In the genomic region with DNA sequence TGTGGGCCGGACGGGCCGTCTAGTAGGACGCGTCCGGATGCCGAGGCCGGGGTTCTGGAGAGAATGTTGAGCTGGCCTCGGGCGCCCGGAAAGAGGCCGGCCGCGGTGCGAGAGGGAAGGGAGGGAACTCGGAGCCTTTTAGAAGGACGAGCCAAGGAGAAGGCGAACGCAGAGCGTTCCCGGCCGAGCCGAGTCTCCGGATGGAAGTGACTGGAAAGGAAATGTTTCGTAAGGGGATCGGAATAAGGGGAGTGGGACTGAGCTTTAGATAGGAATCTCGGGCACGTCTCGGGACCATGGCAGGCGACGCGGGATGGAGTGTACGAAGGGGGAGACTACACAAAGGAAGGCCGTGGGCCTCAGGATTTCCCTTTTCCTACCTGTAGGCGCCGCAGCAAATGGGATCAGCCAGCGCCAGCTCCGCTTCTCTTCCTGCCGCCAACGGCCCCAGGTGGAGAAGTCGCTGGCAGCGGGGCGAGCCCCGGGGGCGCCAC, we compare ENCODE assay signal across 8 mouse cellular contexts. TPM values are rescaled to one million over a fixed set of nuclear protein-coding genes. Genes with fewer than 3 reads are reported as not detected.
DNase-seq lines count a peak whose midpoint lies in the region; ATAC-seq and TF ChIP-seq lines count a peak whose summit lies in the region.

No protein-coding gene starts in this region.

- in situ Hi-C loops in CH12.LX (cut with MboI; ENCODE audit: low pct_ligation_motif_present, low pct_unique_long_range_greater_than_20kb, low sequenced_read_pairs), result loop anchor here (5.0 to 25.0 kb wide), 3 partner anchors 41 to 176 kb away; no protein-coding TSS in a partner anchor

- peak overlapping the region; percentile 72 for H3K27ac ChIP-seq in CH12.LX (ENCODE audit: insufficient read depth, low read depth)
- H3K27ac ChIP-seq in cerebellum, adult 2 months (ENCODE audit: insufficient read depth, low read length), result peak overlapping the region; percentile 93
- H3K27ac ChIP-seq in stomach, embryonic 15.5 days, result peak overlapping the region; percentile 97

- no peak overlapping the region for H3K4me2 ChIP-seq in CH12.LX (ENCODE audit: insufficient read depth, low read depth, poor library complexity, severe bottlenecking)
- peak overlapping the region; percentile 83 for H3K4me2 ChIP-seq in stomach, embryonic 15.5 days

- TF ChIP-seq CTCF in CH12.LX (conservative IDR thresholded peaks at IDR 0.05 in 1 of 2, IDR thresholded peaks at IDR 0.05 in 1 of 2; ENCODE audit: low read depth in 2 of 2, low read length in 2 of 2), result no peak
- TF ChIP-seq CTCF in cerebellum, adult 2 months (IDR thresholded peaks at IDR 0.05; ENCODE audit: borderline replicate concordance, insufficient read depth, low read depth, low read length), result no peak

- H3K27me3 ChIP-seq in CH12.LX (replicated peaks), result no peaks in the 10 kb centered on the region
- H3K27me3 ChIP-seq in cerebellum, adult 2 months (ENCODE audit: control insufficient read depth, insufficient read depth, low read length), result no peaks in the 10 kb centered on the region
- H3K27me3 ChIP-seq in stomach, embryonic 15.5 days (replicated peaks), result no peaks in the 10 kb centered on the region

- no peak for TF ChIP-seq RAD21 in CH12.LX (IDR thresholded peaks at IDR 0.05; ENCODE audit: low read depth, low read length)

- dilution Hi-C loops in CH12.LX (cut with MboI; ENCODE audit: extremely low pct_ligation_motif_present, extremely low pct_unique_long_range_greater_than_20kb, low sequenced_read_pairs), result no loop called here

- no peaks in the 10 kb centered on the region for H3K9me3 ChIP-seq in CH12.LX (replicated peaks; ENCODE audit: low read length)
- no peaks in the 10 kb centered on the region for H3K9me3 ChIP-seq in stomach, embryonic 15.5 days

- peaks cover 0 to 17% of the 10 kb centered on the region in 2 experiments; a peak in 2 of 4 replicates for H3K4me1 ChIP-seq in CH12.LX (ENCODE audit: control insufficient read depth in 1 of 2, insufficient read depth in 2 of 2)
- H3K4me1 ChIP-seq in cerebellum, adult 2 months (ENCODE audit: control insufficient read depth, insufficient read depth, low read length), result peaks cover 5% of the 10 kb centered on the region; the same call in 1 of the 2 replicates
- peaks cover 2% of the 10 kb centered on the region; the same call in 1 of the 2 replicates for H3K4me1 ChIP-seq in stomach, embryonic 15.5 days

- H3K4me3 ChIP-seq in CH12.LX (replicated peaks in 1 of 3; ENCODE audit: low read depth in 2 of 3, low read length in 2 of 3, poor library complexity in 1 of 3), result peak overlapping the region; percentile 77 to 97 (median 92)
- H3K4me3 ChIP-seq in cerebellum, adult 2 months (replicated peaks; ENCODE audit: insufficient read depth, low read depth, low read length), result peak overlapping the region; percentile 93
- H3K4me3 ChIP-seq in stomach, embryonic 15.5 days (replicated peaks), result peak overlapping the region; percentile 80

- no peak for TF ChIP-seq EP300 in CH12.LX (IDR thresholded peaks at IDR 0.05; ENCODE audit: low read length)

- peaks cover 44% of the 10 kb centered on the region for H3K79me2 ChIP-seq in CH12.LX (replicated peaks; ENCODE audit: control insufficient read depth, extremely low read depth, insufficient read depth, poor library complexity, severe bottlenecking)

- ATAC-seq in frontal cortex, adult (ENCODE audit: low TSS enrichment), result peak; percentile 69
- peak; percentile 17; the same call in 1 of the 2 replicates for ATAC-seq in megakaryocyte, adult 5-6 weeks (ENCODE audit: poor library complexity, severe bottlenecking)
- ATAC-seq in stomach, embryonic 15.5 days (ENCODE audit: insufficient read depth, low FRiP score, low read depth), result peak; percentile 48

- no peak for TF ChIP-seq POLR2A in CH12.LX (IDR thresholded peaks at IDR 0.05; ENCODE audit: low read depth, low read length)
- no peak for TF ChIP-seq POLR2A in cerebellum, adult 2 months (IDR thresholded peaks at IDR 0.05; ENCODE audit: borderline replicate concordance, insufficient read depth, low read length)

- peak overlapping the region; percentile 74 for H3K9ac ChIP-seq in CH12.LX (ENCODE audit: insufficient read depth, low read depth)
- H3K9ac ChIP-seq in stomach, embryonic 15.5 days, result peak overlapping the region; percentile 90

- WGBS in cerebellum, adult 2 months, result under 1% methylated on average over 45 of the region's 45 CpGs
- under 1% methylated on average over 45 of the region's 45 CpGs for WGBS in stomach, embryonic 15.5 days

- DNase-seq in frontal cortex, postnatal 25 days (ENCODE audit: low spot score in 2 of 2), result no peak
- peak; percentile 21 for DNase-seq in CH12.LX (ENCODE audit: extremely low read depth)
- DNase-seq in cerebellum, adult 2 months, result peak in 1 of 2 experiments; percentile 61
- peak; percentile 11 to 60 for DNase-seq in frontal cortex, adult 2 months (ENCODE audit: extremely low spot score in 1 of 2, low spot score in 1 of 2)
- peak; percentile 60 to 68 for DNase-seq in kidney, postnatal 36 days

- H3K36me3 ChIP-seq in CH12.LX (replicated peaks in 1 of 2; ENCODE audit: control insufficient read depth in 1 of 2, insufficient read depth in 1 of 2, low read length in 1 of 2), result peaks cover 23 to 35% of the 10 kb centered on the region in 2 experiments
- H3K36me3 ChIP-seq in stomach, embryonic 15.5 days, result peaks cover 19% of the 10 kb centered on the region; the same call in 1 of the 2 replicates

TF ChIP-seq in CH12.LX, 34 proteins besides CTCF, POLR2A, EP300 and RAD21:
- TF ChIP-seq ZNF384 (IDR thresholded peaks at IDR 0.05; ENCODE audit: low read depth, low read length) (no peak), ZMIZ1 (IDR thresholded peaks at IDR 0.05; ENCODE audit: low read depth, low read length) (no peak), SIN3A (IDR thresholded peaks at IDR 0.05; ENCODE audit: low read length) (no peak)
TF ChIP-seq in CH12.LX: peak in this region for 0.

RNA-seq across cellular contexts. Expression of gene Khdc4, which starts 0.4 kb away (rescaled TPM):
- total RNA-seq in CH12.LX (2012; rRNA removed) (35.2 and 40.2 TPM in 2 replicates), CH12.LX (2014; rRNA removed) (56.6 and 58.6 TPM in 2 replicates)
- 53.6 TPM in 2 replicates for polyA plus RNA-seq in CH12.LX (2012; ENCODE audit: insufficient read length, low read depth)
- polyA plus RNA-seq in cerebellum, adult 2 months (2012; rRNA removed), result 92.7 and 99.6 TPM in 2 replicates
- 75.8 and 82.0 TPM in 2 replicates for polyA plus RNA-seq in frontal cortex, adult 2 months (2012; rRNA removed)
- 50.6 and 52.1 TPM in 2 replicates for total RNA-seq in megakaryocyte, adult 5-6 weeks (2015)
- 53.4 and 56.1 TPM in 2 replicates for total RNA-seq in megakaryocyte, adult 5-6 weeks (2017)
- 81.0 and 86.9 TPM in 2 replicates for polyA plus RNA-seq in stomach, embryonic 15.5 days (2015; fragmentation: Nextera tagmentation; extraction: Ambion mirVana)

RNA-seq across cellular contexts. Expression of gene Rit1, which starts 30.6 kb away (rescaled TPM):
- total RNA-seq in CH12.LX (2012; rRNA removed) (21.4 and 23.7 TPM in 2 replicates), CH12.LX (2014; rRNA removed) (28.7 and 29.1 TPM in 2 replicates)
- polyA plus RNA-seq in CH12.LX (2012; ENCODE audit: insufficient read length, low read depth), result 18.4 and 20.6 TPM in 2 replicates
- polyA plus RNA-seq in cerebellum, adult 2 months (2012; rRNA removed), result 57.3 and 64.3 TPM in 2 replicates
- 60.9 and 63.1 TPM in 2 replicates for polyA plus RNA-seq in frontal cortex, adult 2 months (2012; rRNA removed)
- 66.1 and 68.1 TPM in 2 replicates for total RNA-seq in megakaryocyte, adult 5-6 weeks (2015)
- total RNA-seq in megakaryocyte, adult 5-6 weeks (2017), result 53.4 and 68.6 TPM in 2 replicates
- polyA plus RNA-seq in stomach, embryonic 15.5 days (2015; fragmentation: Nextera tagmentation; extraction: Ambion mirVana), result 52.3 and 56.4 TPM in 2 replicates

RNA-seq across cellular contexts. Expression of gene Rxfp4, which starts 33.1 kb away (rescaled TPM):
- total RNA-seq in CH12.LX (2012; rRNA removed), result 0.08 TPM in 1 of 2 replicates, not detected in the other
- not detected in 2 replicates for total RNA-seq in CH12.LX (2014; rRNA removed)
- polyA plus RNA-seq in CH12.LX (2012; ENCODE audit: insufficient read length, low read depth), result not detected in 2 replicates
- not detected in 2 replicates for polyA plus RNA-seq in cerebellum, adult 2 months (2012; rRNA removed)
- not detected in 2 replicates for polyA plus RNA-seq in frontal cortex, adult 2 months (2012; rRNA removed)
- not detected in 2 replicates for total RNA-seq in megakaryocyte, adult 5-6 weeks (2015)
- not detected in 2 replicates for total RNA-seq in megakaryocyte, adult 5-6 weeks (2017)
- not detected in 2 replicates for polyA plus RNA-seq in stomach, embryonic 15.5 days (2015; fragmentation: Nextera tagmentation; extraction: Ambion mirVana)

Comparison
In these comparisons a context has a peak if more than half of its experiments do, and no peak if none do; other contexts are left out.
1. DNase-seq: peak in CH12.LX (single experiment), frontal cortex, adult 2 months (2 of 2) and kidney, postnatal 36 days (2 of 2); none in frontal cortex, postnatal 25 days (0 of 2).
2. ATAC-seq: peak in every context shown above with its lines; median percentile 69 in frontal cortex, adult; 48 in stomach, embryonic 15.5 days; 17 in megakaryocyte, adult 5-6 weeks.
3. Peak in every context shown above with its lines, with median percentiles within 50 percentile points of each other: H3K27ac ChIP-seq and H3K4me3 ChIP-seq.